Mouse (Mus musculus): ENCODE measurements around the gene Zfp628. TPM values are rescaled to one million over a fixed set of nuclear protein-coding genes. Genes with fewer than 3 reads are reported as not detected.
A peak's percentile ranks its signal among the peaks of the same experiment; 100 is the strongest.

The Zfp628 gene
- polyA plus RNA-seq, 1 experiment from 2014 or later = 4.5 TPM

DNA sequence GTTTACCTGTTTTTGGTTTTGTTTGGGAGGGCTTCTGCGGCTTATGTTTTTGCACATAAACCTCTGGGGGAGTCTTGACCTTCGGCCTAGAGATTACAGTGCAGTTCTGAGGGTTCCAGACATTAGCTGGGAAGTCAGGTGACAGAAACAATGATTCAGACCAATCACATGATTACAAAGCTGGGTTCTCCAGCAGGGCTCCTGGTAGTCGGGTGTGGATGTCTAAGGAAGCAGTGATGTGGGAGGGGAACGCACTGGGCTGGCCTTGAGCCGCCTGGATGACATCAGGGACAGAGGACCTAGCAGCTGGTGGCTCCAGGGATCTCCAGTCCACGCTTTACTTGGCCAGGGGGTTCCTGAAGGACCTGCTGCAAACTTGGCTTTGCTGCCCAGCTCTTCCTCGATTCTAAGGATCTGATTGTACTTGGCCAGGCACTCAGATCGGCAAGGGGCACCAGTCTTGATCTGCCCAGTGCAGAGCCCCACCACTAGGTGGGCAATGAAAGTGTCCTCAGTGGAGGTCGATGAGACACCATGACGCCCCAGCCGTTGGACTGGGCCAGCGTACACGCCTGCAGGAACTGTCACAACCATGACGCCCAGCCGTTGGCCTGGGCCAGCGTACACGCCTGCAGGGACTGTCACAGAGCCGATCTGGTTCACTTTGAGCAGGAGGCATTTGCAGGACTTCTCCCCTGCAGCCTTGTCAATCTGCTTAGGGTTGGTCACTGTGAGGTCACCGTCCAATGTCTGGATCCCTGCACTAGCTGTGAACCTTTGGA is 35.7 kb downstream of the Zfp628 start:
- 83% methylated on average over 19 of the region's 19 CpGs for WGBS
- Histone ChIP-seq H3K9me3 (no peaks in the 10 kb centered on the region), H3K4me2 (no peak overlapping the region), H3K4me3 (no peak overlapping the region), H3K27ac (no peak overlapping the region), H3K27me3 (replicated peaks) (no peaks in the 10 kb centered on the region), H3K36me3 (replicated peaks) (no peaks in the 10 kb centered on the region), H3K9ac (no peak overlapping the region), H3K4me1 (no peaks in the 10 kb centered on the region)
- ATAC-seq (replicated peaks) = no peak

DNA sequence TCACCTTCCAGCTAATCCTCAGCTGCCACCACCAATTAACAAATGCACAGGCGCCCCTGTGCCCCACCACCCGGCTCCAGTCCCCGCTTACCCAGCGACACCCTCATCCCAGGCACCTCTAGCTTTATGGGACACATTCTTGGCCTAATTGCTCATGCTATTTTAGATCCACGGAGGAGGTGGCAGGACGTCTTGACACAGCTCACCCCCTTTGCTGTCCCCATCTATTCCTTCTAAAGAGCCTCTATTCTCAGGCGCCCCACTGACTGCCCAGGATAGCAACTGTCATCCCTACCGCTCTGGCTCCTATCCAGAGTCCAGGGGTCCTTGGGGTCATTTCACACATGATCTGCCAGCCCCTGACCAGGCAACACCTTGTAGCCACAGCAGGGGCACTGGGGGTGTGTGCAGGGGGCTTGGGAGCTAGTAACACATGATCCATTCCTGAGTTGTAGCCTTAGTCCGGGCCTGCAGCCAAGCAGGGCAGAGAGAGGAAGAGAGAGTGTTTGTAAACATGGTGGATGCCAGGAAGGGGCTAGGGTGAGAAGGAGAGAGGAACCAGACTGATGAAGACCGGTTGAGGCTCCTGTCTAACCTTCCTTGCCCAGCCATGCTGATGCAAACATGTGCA is 38.9 kb downstream of the Zfp628 start:
- WGBS = 36% methylated on average over 10 of the region's 10 CpGs
- Histone ChIP-seq H3K4me1 (no peaks in the 10 kb centered on the region), H3K36me3 (replicated peaks) (no peaks in the 10 kb centered on the region), H3K9ac (no peak overlapping the region), H3K4me3 (no peak overlapping the region), H3K27ac (no peak overlapping the region), H3K4me2 (no peak overlapping the region), H3K9me3 (no peaks in the 10 kb centered on the region), H3K27me3 (replicated peaks) (no peaks in the 10 kb centered on the region)
- ATAC-seq (replicated peaks) = no peak

DNA sequence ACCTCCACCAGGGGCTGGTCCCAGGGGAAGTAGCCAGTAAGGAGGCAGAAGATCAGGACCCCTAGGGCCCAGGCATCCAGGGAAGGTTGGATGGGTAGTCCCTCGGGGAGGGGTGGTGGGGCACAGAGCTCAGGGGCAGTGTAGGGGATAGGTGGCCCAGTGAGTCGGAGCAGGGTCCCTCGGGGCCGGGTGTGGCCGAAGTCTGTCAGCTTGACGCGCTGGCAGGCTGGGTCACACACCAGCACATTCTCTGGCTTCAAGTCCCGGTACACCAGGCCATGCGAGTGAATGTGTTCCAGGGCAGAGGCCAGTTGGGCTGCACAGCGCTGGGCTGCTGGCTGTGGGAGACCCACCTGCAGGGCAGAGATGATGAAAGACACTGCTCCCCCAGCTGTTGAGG is 42.3 kb downstream of the Zfp628 start:
- Histone ChIP-seq H3K36me3 (replicated peaks) (no peaks in the 10 kb centered on the region), H3K4me3 (no peak overlapping the region), H3K4me2 (no peak overlapping the region), H3K4me1 (no peaks in the 10 kb centered on the region), H3K27ac (no peak overlapping the region), H3K9me3 (no peaks in the 10 kb centered on the region), H3K9ac (no peak overlapping the region), H3K27me3 (replicated peaks) (no peaks in the 10 kb centered on the region)
- 84% methylated on average over 10 of the region's 10 CpGs for WGBS
- ATAC-seq (replicated peaks) = no peak

DNA sequence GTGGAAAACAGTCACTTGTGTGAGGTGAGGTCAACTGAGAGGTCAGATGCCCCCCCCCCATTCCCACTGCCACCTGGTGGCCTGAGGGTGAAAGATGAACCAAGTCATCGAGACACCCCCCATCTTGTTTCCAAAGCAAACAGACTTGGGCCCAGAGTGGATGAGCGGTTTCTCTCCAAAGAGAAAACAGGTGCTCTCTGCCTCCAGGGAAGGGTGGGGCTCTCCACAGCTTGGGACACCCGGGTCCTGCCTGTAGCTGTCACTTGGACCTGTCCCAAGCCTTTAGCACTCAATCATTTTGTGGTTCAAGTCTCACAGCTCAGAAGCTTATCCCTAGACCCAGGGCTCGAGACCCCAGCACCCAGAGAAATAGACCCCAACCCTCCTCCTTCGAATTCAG is 48.5 kb downstream of the Zfp628 start:
- 85% methylated on average over 5 of the region's 5 CpGs for WGBS
- no peaks in the 10 kb centered on the region for H3K27me3 ChIP-seq (replicated peaks)
- H3K4me1 ChIP-seq = no peaks in the 10 kb centered on the region
- H3K4me3 ChIP-seq = no peak overlapping the region
- H3K4me2 ChIP-seq = no peak overlapping the region
- H3K27ac ChIP-seq = no peak overlapping the region
- ATAC-seq (replicated peaks) = 0 out of 2 replicates have a peak, but pooled peaks have one; percentile 27
- no peaks in the 10 kb centered on the region for H3K36me3 ChIP-seq (replicated peaks)
- no peaks in the 10 kb centered on the region for H3K9me3 ChIP-seq
- H3K9ac ChIP-seq = no peak overlapping the region

DNA sequence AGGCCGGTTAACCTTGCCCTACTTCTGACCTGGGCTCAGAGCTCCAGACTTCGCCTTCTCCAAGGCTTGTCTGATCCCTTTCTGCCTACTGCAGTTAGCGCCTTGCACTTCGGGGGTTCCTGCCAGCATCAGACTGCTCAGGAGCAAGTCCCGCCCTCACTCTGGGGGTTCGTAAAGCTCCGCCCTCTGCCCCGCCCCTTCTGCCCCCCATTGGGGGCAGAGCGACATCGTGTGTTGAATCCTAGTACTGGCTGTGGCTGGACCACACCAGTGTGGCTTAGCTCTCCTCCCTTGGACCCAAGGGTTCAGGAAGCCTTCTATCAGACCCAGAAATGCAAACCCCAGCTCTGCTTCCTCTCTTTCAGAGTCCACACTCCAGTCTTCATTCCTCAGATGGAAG is 49.3 kb downstream of the Zfp628 start, which contains the start of gene Sbk2:
Gene Sbk2, minus strand, starts transcription at position 135 of the 400 bp plus-strand sequence.
- no peaks in the 10 kb centered on the region for H3K36me3 ChIP-seq (replicated peaks)
- peak within 1 kb of the TSS; percentile 14; the same call in 1 of the 2 replicates for H3K4me2 ChIP-seq
- H3K9ac ChIP-seq = no peak within 1 kb of the TSS
- 6% methylated on average over 10 of the region's 10 CpGs for WGBS
- no peaks in the 10 kb centered on the region for H3K4me1 ChIP-seq
- no peaks in the 10 kb centered on the region for H3K9me3 ChIP-seq
- H3K4me3 ChIP-seq = no peak within 1 kb of the TSS
- H3K27me3 ChIP-seq (replicated peaks) = no peaks in the 10 kb centered on the region
- ATAC-seq (replicated peaks) = peak; percentile 71
- H3K27ac ChIP-seq = no peak within 1 kb of the TSS

DNA sequence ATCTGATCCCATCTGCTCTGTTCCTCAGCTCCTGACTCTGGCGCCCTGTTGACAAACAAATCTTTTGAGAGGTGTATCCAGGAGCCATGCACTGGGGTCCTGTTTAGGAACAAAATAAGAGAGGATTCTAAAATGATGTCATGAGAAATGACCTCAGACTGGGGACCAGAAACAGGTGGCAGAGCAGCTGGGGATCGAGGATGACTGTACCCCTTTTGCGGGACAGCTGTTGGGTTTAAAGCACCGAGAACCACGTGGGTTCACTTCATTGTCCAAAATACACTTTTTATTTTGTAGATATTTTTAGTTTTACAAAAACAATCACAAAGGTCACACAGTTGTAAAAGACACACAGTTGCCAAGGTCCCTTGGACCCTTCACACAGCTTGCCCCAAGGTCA is 50.0 kb downstream of the Zfp628 start:
- no peak overlapping the region for H3K27ac ChIP-seq
- 85% methylated on average over 5 of the region's 5 CpGs for WGBS
- no peaks in the 10 kb centered on the region for H3K27me3 ChIP-seq (replicated peaks)
- H3K36me3 ChIP-seq (replicated peaks) = no peaks in the 10 kb centered on the region
- ATAC-seq (replicated peaks) = no peak
- no peaks in the 10 kb centered on the region for H3K9me3 ChIP-seq
- H3K4me3 ChIP-seq = no peak overlapping the region
- no peaks in the 10 kb centered on the region for H3K4me1 ChIP-seq
- H3K9ac ChIP-seq = no peak overlapping the region
- H3K4me2 ChIP-seq = no peak overlapping the region

DNA sequence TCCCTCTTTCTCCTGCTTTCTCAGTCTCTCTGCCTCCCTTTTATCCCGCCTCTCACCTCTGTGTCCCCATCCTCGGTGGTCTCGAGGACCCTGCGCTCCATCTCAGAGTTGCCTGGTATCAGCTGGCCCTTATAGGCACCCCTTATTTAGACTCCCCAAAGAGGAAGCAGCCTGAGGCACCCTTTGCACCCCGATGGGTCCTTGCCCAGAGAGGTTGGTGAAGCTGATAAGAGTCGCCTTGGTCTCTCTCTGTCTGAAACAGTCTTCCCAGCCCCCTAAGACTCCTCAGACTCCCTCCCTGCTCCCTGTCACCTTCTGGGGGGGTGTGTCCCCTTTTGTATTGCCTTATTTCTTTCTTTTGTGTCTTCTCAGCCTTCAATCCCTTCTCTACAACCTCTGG is 56.1 kb downstream of the Zfp628 start, which contains the start of gene Sbk3:
Gene Sbk3, minus strand, starts transcription at position 101 of the 400 bp plus-strand sequence.
- no peak within 1 kb of the TSS for H3K9ac ChIP-seq
- WGBS = 49% methylated on average over 6 of the region's 6 CpGs
- no peaks in the 10 kb centered on the region for H3K27me3 ChIP-seq (replicated peaks)
- H3K36me3 ChIP-seq (replicated peaks) = no peaks in the 10 kb centered on the region
- H3K4me2 ChIP-seq = no peak within 1 kb of the TSS
- no peak for ATAC-seq (replicated peaks)
- H3K4me3 ChIP-seq = no peak within 1 kb of the TSS
- H3K27ac ChIP-seq = no peak within 1 kb of the TSS
- H3K9me3 ChIP-seq = no peaks in the 10 kb centered on the region
- no peaks in the 10 kb centered on the region for H3K4me1 ChIP-seq

Other genes starting within 250 kb of the Zfp628 start
- gene Hspbp1, start 230.1 kb upstream of the Zfp628 start, polyA plus RNA-seq (2015; fragmentation: Nextera tagmentation; extraction: Ambion mirVana) = 165 TPM in 2 replicates
- gene Brsk1, start 224.6 kb upstream of the Zfp628 start, polyA plus RNA-seq (2015; fragmentation: Nextera tagmentation; extraction: Ambion mirVana) = 8.6 TPM in 2 replicates
- gene Tmem150b, start 190.0 kb upstream of the Zfp628 start, polyA plus RNA-seq (2015; fragmentation: Nextera tagmentation; extraction: Ambion mirVana) = 0.09 and 0.25 TPM in 2 replicates
- 75.3 and 77.2 TPM in 2 replicates for gene Kmt5c, start 175.1 kb upstream of the Zfp628 start, polyA plus RNA-seq (2015; fragmentation: Nextera tagmentation; extraction: Ambion mirVana)
- gene Cox6b2, start 162.1 kb upstream of the Zfp628 start, polyA plus RNA-seq (2015; fragmentation: Nextera tagmentation; extraction: Ambion mirVana) = 21.6 and 23.6 TPM in 2 replicates
- not detected in 2 replicates for gene Fam71e2, start 143.9 kb upstream of the Zfp628 start, polyA plus RNA-seq (2015; fragmentation: Nextera tagmentation; extraction: Ambion mirVana)
- gene Il11, start 132.4 kb upstream of the Zfp628 start, polyA plus RNA-seq (2015; fragmentation: Nextera tagmentation; extraction: Ambion mirVana) = 1.0 and 1.6 TPM in 2 replicates
- gene Tmem190, start 132.3 kb upstream of the Zfp628 start, polyA plus RNA-seq (2015; fragmentation: Nextera tagmentation; extraction: Ambion mirVana) = not detected in 2 replicates
- 5.4 and 5.8 TPM in 2 replicates for gene Tmem238, start 125.6 kb upstream of the Zfp628 start, polyA plus RNA-seq (2015; fragmentation: Nextera tagmentation; extraction: Ambion mirVana)
- gene Rpl28, start 122.3 kb upstream of the Zfp628 start, polyA plus RNA-seq (2015; fragmentation: Nextera tagmentation; extraction: Ambion mirVana) = 186 and 187 TPM in 2 replicates
- gene Ube2s, start 102.6 kb upstream of the Zfp628 start, polyA plus RNA-seq (2015; fragmentation: Nextera tagmentation; extraction: Ambion mirVana) = 265 and 288 TPM in 2 replicates
- 15.3 and 16.6 TPM in 2 replicates for gene Shisa7, start 70.5 kb upstream of the Zfp628 start, polyA plus RNA-seq (2015; fragmentation: Nextera tagmentation; extraction: Ambion mirVana)
- 3.1 and 4.6 TPM in 2 replicates for gene Isoc2b, start 45.0 kb upstream of the Zfp628 start, polyA plus RNA-seq (2015; fragmentation: Nextera tagmentation; extraction: Ambion mirVana)
- 0.54 and 0.57 TPM in 2 replicates for gene Isoc2a, start 38.1 kb upstream of the Zfp628 start, polyA plus RNA-seq (2015; fragmentation: Nextera tagmentation; extraction: Ambion mirVana)
- gene Gm36210, start 8.7 kb upstream of the Zfp628 start, polyA plus RNA-seq (2015; fragmentation: Nextera tagmentation; extraction: Ambion mirVana) = 0.40 and 0.65 TPM in 2 replicates
- gene Nat14, start 6.8 kb downstream of the Zfp628 start, polyA plus RNA-seq (2015; fragmentation: Nextera tagmentation; extraction: Ambion mirVana) = 46.3 and 47.7 TPM in 2 replicates
- 1.0 and 1.4 TPM in 2 replicates for gene Ssc5d, start 10.6 kb downstream of the Zfp628 start, polyA plus RNA-seq (2015; fragmentation: Nextera tagmentation; extraction: Ambion mirVana)
- 0.29 TPM in 1 of 2 replicates, not detected in the other for gene Sbk2, start 49.2 kb downstream of the Zfp628 start, polyA plus RNA-seq (2015; fragmentation: Nextera tagmentation; extraction: Ambion mirVana)
- gene Sbk3, start 56.0 kb downstream of the Zfp628 start, polyA plus RNA-seq (2015; fragmentation: Nextera tagmentation; extraction: Ambion mirVana) = 0.32 and 0.41 TPM in 2 replicates
- gene Zfp579, start 80.9 kb downstream of the Zfp628 start, polyA plus RNA-seq (2015; fragmentation: Nextera tagmentation; extraction: Ambion mirVana) = 72.6 and 77.2 TPM in 2 replicates
- 7.1 and 7.7 TPM in 2 replicates for gene Zfp524, start 99.2 kb downstream of the Zfp628 start, polyA plus RNA-seq (2015; fragmentation: Nextera tagmentation; extraction: Ambion mirVana)
- 41.3 and 48.8 TPM in 2 replicates for gene Fiz1, start 99.5 kb downstream of the Zfp628 start, polyA plus RNA-seq (2015; fragmentation: Nextera tagmentation; extraction: Ambion mirVana)
- 1.2 TPM in 1 of 2 replicates, not detected in the other for gene Gm44973, start 100.3 kb downstream of the Zfp628 start, polyA plus RNA-seq (2015; fragmentation: Nextera tagmentation; extraction: Ambion mirVana)
- gene Zfp865, start 105.2 kb downstream of the Zfp628 start, polyA plus RNA-seq (2015; fragmentation: Nextera tagmentation; extraction: Ambion mirVana) = 8.0 and 8.4 TPM in 2 replicates
- gene Ccdc106, start 105.3 kb downstream of the Zfp628 start, polyA plus RNA-seq (2015; fragmentation: Nextera tagmentation; extraction: Ambion mirVana) = 64.9 and 67.8 TPM in 2 replicates
- gene 4632433K11Rik, start 118.9 kb downstream of the Zfp628 start, polyA plus RNA-seq (2015; fragmentation: Nextera tagmentation; extraction: Ambion mirVana) = not detected in 2 replicates
- gene Zfp784, start 123.2 kb downstream of the Zfp628 start, polyA plus RNA-seq (2015; fragmentation: Nextera tagmentation; extraction: Ambion mirVana) = 12.3 and 13.5 TPM in 2 replicates
- gene Zfp580, start 136.3 kb downstream of the Zfp628 start, polyA plus RNA-seq (2015; fragmentation: Nextera tagmentation; extraction: Ambion mirVana) = 106 and 110 TPM in 2 replicates
- gene U2af2, start 146.9 kb downstream of the Zfp628 start, polyA plus RNA-seq (2015; fragmentation: Nextera tagmentation; extraction: Ambion mirVana) = 103 and 107 TPM in 2 replicates
- gene Epn1, start 165.0 kb downstream of the Zfp628 start, polyA plus RNA-seq (2015; fragmentation: Nextera tagmentation; extraction: Ambion mirVana) = 119 and 124 TPM in 2 replicates
- 0.14 TPM in 1 of 2 replicates, not detected in the other for gene Rfpl4, start 201.7 kb downstream of the Zfp628 start, polyA plus RNA-seq (2015; fragmentation: Nextera tagmentation; extraction: Ambion mirVana)
- gene Rasl2-9, start 210.7 kb downstream of the Zfp628 start, polyA plus RNA-seq (2015; fragmentation: Nextera tagmentation; extraction: Ambion mirVana) = 0.28 and 0.63 TPM in 2 replicates
- gene Vmn1r55, start 234.5 kb downstream of the Zfp628 start, polyA plus RNA-seq (2015; fragmentation: Nextera tagmentation; extraction: Ambion mirVana) = 0.03 TPM in 1 of 2 replicates, not detected in the other

All from midbrain, embryonic 15.5 days (tissue).